Mouse (Mus musculus): ENCODE measurements around the gene Cdk4. TPM values are rescaled to one million over a fixed set of nuclear protein-coding genes. Genes with fewer than 3 reads are reported as not detected.

Cdk4 gene
- 619 and 675 TPM in 2 replicates for polyA plus RNA-seq (2011; ENCODE audit: insufficient read depth, insufficient read length, low read depth, missing spikeins)

DNA sequence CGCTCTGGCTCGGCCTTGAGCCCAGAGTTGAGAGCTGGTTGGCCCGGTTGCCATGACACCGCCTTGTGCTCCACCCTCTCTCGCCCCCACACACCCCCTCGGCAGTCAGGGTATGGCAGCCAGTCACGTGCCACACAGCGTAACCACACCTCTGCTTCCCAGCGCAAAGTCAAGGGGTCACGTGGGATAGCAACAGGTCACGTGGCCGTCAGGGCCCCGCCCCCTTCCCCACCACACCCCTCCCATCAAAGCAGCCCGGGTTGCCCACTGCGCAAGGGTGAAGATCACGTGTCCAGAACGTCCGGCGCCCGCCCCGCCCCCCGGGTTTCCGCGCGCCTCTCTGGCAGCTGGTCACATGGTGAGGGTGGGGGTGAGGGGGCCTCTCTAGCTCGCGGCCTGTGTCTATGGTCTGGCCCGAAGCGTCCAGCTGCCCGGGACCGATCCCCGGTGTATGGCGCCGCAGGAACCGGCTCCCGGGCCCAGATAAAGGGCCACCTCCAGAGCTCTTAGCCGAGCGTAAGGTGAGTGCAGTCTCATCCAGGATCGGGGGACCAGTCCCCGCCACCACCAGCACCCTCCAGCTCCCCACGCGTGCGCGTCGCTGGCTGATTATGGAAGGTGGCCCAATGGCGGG is at the start of gene Cdk4:
Gene Cdk4 (plus strand): TSS at position 296 of the 634 bp plus-strand sequence.
- Histone ChIP-seq H3K4me1 (ENCODE audit: control insufficient read depth, insufficient read depth, low read length) (peaks cover 2% of the 10 kb centered on the region), H3K27ac (ENCODE audit: insufficient read depth, low read length) (peak within 1 kb of the TSS; percentile 29; the same call in 1 of the 2 replicates), H3K9me3 (replicated peaks; ENCODE audit: control insufficient read depth, insufficient read depth, low read length, poor library complexity, severe bottlenecking) (no peaks in the 10 kb centered on the region), H3K27me3 (ENCODE audit: control insufficient read depth, insufficient read depth, low read length, poor library complexity, severe bottlenecking) (no peaks in the 10 kb centered on the region), H3K9ac (ENCODE audit: low read depth, poor library complexity, severe bottlenecking) (peak within 1 kb of the TSS; percentile 88), H3K4me3 (ENCODE audit: low read depth, low read length) (peak within 1 kb of the TSS; percentile 82), H3K36me3 (ENCODE audit: control insufficient read depth, insufficient read depth, low read length, poor library complexity, severe bottlenecking) (peaks cover 36% of the 10 kb centered on the region)
- TF ChIP-seq CTCF (IDR thresholded peaks at IDR 0.05; ENCODE audit: low read depth, low read length): no peak
- TF ChIP-seq EP300 (IDR thresholded peaks at IDR 0.05; ENCODE audit: insufficient read depth, low read depth, low read length): peak; percentile 81

GRCm38 (mm10) chr10:127016488-127016887 is 46.8 kb upstream of the Cdk4 start:
- no peaks in the 10 kb centered on the region for H3K9me3 ChIP-seq (replicated peaks; ENCODE audit: control insufficient read depth, insufficient read depth, low read length, poor library complexity, severe bottlenecking)
- no peak overlapping the region for H3K9ac ChIP-seq (ENCODE audit: low read depth, poor library complexity, severe bottlenecking)
- H3K36me3 ChIP-seq (ENCODE audit: control insufficient read depth, insufficient read depth, low read length, poor library complexity, severe bottlenecking): no peaks in the 10 kb centered on the region
- no peak overlapping the region for H3K27ac ChIP-seq (ENCODE audit: insufficient read depth, low read length)
- no peak overlapping the region for H3K4me3 ChIP-seq (ENCODE audit: low read depth, low read length)
- TF ChIP-seq CTCF (IDR thresholded peaks at IDR 0.05; ENCODE audit: low read depth, low read length) (peak; percentile 47), POLR2A (IDR thresholded peaks at IDR 0.05; ENCODE audit: insufficient read depth, low read length) (no peak)
- H3K4me1 ChIP-seq (ENCODE audit: control insufficient read depth, insufficient read depth, low read length): no peaks in the 10 kb centered on the region
- H3K27me3 ChIP-seq (ENCODE audit: control insufficient read depth, insufficient read depth, low read length, poor library complexity, severe bottlenecking): no peaks in the 10 kb centered on the region

- H3K9me3 ChIP-seq (replicated peaks; ENCODE audit: control insufficient read depth, insufficient read depth, low read length, poor library complexity, severe bottlenecking): no peaks in the 10 kb centered on the region
- H3K36me3 ChIP-seq (ENCODE audit: control insufficient read depth, insufficient read depth, low read length, poor library complexity, severe bottlenecking): no peaks in the 10 kb centered on the region
- no peak for TF ChIP-seq EP300 (IDR thresholded peaks at IDR 0.05; ENCODE audit: insufficient read depth, low read depth, low read length)
- no peak for TF ChIP-seq CTCF (IDR thresholded peaks at IDR 0.05; ENCODE audit: low read depth, low read length)
- TF ChIP-seq POLR2A (IDR thresholded peaks at IDR 0.05; ENCODE audit: insufficient read depth, low read length): no peak
- no peaks in the 10 kb centered on the region for H3K4me1 ChIP-seq (ENCODE audit: control insufficient read depth, insufficient read depth, low read length)
- no peak overlapping the region for H3K4me3 ChIP-seq (ENCODE audit: low read depth, low read length)
- no peaks in the 10 kb centered on the region for H3K27me3 ChIP-seq (ENCODE audit: control insufficient read depth, insufficient read depth, low read length, poor library complexity, severe bottlenecking)
- H3K9ac ChIP-seq (ENCODE audit: low read depth, poor library complexity, severe bottlenecking): no peak overlapping the region
- H3K27ac ChIP-seq (ENCODE audit: insufficient read depth, low read length): no peak overlapping the region
Observed at GRCm38 (mm10) chr10:127017071-127017470, 46.3 kb upstream of the Cdk4 start.

DNA sequence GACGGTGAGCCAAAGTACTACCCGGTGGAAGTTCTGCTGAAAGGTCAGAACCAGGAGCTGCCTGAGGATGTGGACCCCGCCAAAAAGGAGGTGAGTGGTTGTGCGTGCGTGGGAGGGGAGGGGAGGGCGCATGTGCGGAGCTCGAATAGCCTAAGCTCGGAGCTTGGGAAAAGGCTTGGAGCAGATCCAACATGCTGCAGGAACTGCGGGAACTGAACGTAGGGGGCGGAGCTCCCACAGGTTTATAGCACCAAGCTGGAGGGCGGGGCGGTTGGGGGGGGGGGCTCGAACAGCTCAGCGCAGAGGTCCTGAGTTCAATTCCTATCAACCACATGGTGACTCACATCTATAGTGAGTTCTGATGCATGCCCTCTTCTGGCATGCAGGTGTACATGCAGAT is 44.9 kb upstream of the Cdk4 start:
- Histone ChIP-seq H3K4me3 (ENCODE audit: low read depth, low read length) (no peak overlapping the region), H3K27ac (ENCODE audit: insufficient read depth, low read length) (no peak overlapping the region), H3K27me3 (ENCODE audit: control insufficient read depth, insufficient read depth, low read length, poor library complexity, severe bottlenecking) (no peaks in the 10 kb centered on the region), H3K36me3 (ENCODE audit: control insufficient read depth, insufficient read depth, low read length, poor library complexity, severe bottlenecking) (no peaks in the 10 kb centered on the region), H3K9me3 (replicated peaks; ENCODE audit: control insufficient read depth, insufficient read depth, low read length, poor library complexity, severe bottlenecking) (no peaks in the 10 kb centered on the region), H3K9ac (ENCODE audit: low read depth, poor library complexity, severe bottlenecking) (no peak overlapping the region), H3K4me1 (ENCODE audit: control insufficient read depth, insufficient read depth, low read length) (no peaks in the 10 kb centered on the region)
- TF ChIP-seq POLR2A (IDR thresholded peaks at IDR 0.05; ENCODE audit: insufficient read depth, low read length) (no peak), EP300 (IDR thresholded peaks at IDR 0.05; ENCODE audit: insufficient read depth, low read depth, low read length) (no peak), CTCF (IDR thresholded peaks at IDR 0.05; ENCODE audit: low read depth, low read length) (no peak)

DNA sequence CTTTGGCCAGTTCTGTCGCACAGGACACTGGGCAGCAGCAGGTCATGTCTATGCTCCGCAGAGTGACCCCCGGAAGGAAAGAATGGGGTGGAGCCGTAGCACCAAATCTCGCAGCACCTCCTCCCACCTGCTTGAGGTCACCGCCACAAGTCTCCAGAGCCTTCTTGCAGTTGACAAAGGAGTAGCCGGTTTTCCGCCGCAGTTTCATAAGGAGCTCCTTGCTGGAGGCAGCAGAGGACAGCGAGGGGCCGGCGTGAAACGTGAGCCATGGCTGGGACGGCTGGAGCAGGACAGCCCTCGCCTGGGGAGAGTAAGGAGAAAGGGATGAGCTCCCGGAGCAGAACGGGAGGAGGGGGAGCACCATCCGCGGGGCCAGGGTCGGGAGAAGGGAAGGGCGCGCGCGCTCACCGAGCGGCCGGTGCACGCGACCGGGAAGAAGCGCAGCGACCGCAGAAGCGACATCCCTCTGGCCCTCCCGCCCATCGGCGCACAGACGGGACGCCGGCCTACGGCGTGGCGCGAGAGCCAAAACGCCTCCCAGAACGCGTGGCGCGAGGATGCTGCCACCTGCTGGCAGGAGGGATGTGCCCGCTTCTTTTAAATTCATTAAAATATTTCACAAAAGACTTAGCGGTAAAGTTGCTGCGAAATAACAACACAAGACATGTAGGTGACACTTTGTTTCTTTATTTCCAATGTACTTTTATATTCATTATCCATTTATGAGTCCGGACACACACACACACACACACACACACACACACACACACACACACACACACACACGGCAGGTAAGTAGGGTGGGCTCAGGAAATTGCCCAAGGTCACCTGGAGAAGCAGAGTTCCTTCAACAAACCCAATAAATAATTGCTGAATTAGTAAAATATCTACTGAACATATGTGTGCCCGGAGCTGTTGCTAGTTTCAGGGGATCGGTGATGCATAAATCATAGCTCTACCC is 32.7 kb upstream of the Cdk4 start, which contains the start of gene Tsfm:
Gene Tsfm (minus strand): TSS at position 505 of the 961 bp plus-strand sequence.
- H3K27me3 ChIP-seq (ENCODE audit: control insufficient read depth, insufficient read depth, low read length, poor library complexity, severe bottlenecking): no peaks in the 10 kb centered on the region
- TF ChIP-seq EP300 (IDR thresholded peaks at IDR 0.05; ENCODE audit: insufficient read depth, low read depth, low read length) (peak; percentile 66; the same call in 1 of the 2 replicates), CTCF (IDR thresholded peaks at IDR 0.05; ENCODE audit: low read depth, low read length) (peak; percentile 86), POLR2A (IDR thresholded peaks at IDR 0.05; ENCODE audit: insufficient read depth, low read length) (no peak)
- H3K4me1 ChIP-seq (ENCODE audit: control insufficient read depth, insufficient read depth, low read length): no peaks in the 10 kb centered on the region
- H3K36me3 ChIP-seq (ENCODE audit: control insufficient read depth, insufficient read depth, low read length, poor library complexity, severe bottlenecking): peaks cover 21% of the 10 kb centered on the region
- H3K27ac ChIP-seq (ENCODE audit: insufficient read depth, low read length): 0 out of 2 replicates have a peak within 1 kb of the TSS, but pooled peaks have one; percentile 4
- H3K9me3 ChIP-seq (replicated peaks; ENCODE audit: control insufficient read depth, insufficient read depth, low read length, poor library complexity, severe bottlenecking): no peaks in the 10 kb centered on the region
- H3K9ac ChIP-seq (ENCODE audit: low read depth, poor library complexity, severe bottlenecking): peak within 1 kb of the TSS; percentile 79
- peak within 1 kb of the TSS; percentile 93 for H3K4me3 ChIP-seq (ENCODE audit: low read depth, low read length)
